Mouse (Mus musculus) kidney, adult 2 months (tissue): ENCODE measurements around the gene Rps6kc1.

Experiments
- CTCF ChIP-seq: fragments of 200-500 bp; conservative IDR thresholded peaks from 2 replicates; pipeline ENCODE4 v1.5.1; 2011; ENCODE audit warnings: low read depth, mild to moderate bottlenecking, control low read depth, low read length, moderate library complexity, mixed read lengths; ENCODE audit not compliant: insufficient read depth, insufficient read length
- POLR2A ChIP-seq: fragments of 200-500 bp; IDR thresholded peaks from one replicate; pipeline ENCODE4 v1.6.1; 2011; ENCODE audit warnings: low read depth, low read length, control low read depth

- TF ChIP-seq CTCF (no peak), POLR2A (no peak)
These were observed 6.9 kb downstream of the Rps6kc1 start for GRCm38 (mm10) chr1:190904714-190905113.
